Mouse (Mus musculus) liver, embryonic 14.5 days (tissue): ENCODE data around the gene Rfxap. TPM values are rescaled to one million over a fixed set of nuclear protein-coding genes. Genes with fewer than 3 reads are reported as not detected.

ENCODE experiments used
- ATAC-seq: fragments of 200-750 bp; cut with Nextera tagmentation; 2 replicates; pipeline ENCODE4 v1.8.0; 2017; ENCODE audit warnings: moderate number of reproducible peaks, mild to moderate bottlenecking, moderate library complexity; ENCODE audit not compliant: insufficient read depth
- DNase-seq, 3 experiments: peaks; one replicate each; pipeline ENCODE4 v3.0.0-alpha.2; 2012 to 2013; ENCODE audit warnings: low read depth in 3 of 3, low spot score in 3 of 3
- H3K27ac ChIP-seq: fragments of 300-500 bp; sonication (generic); 2 replicates; pipeline ENCODE4 v1.5.1; 2014; ENCODE audit warnings: moderate library complexity, mild to moderate bottlenecking, control low read depth, inconsistent platforms
- H3K27me3 ChIP-seq: fragments of 300-500 bp; sonication (generic); 2 replicates; pipeline ENCODE4 v1.6.1; 2014; ENCODE audit warnings: mild to moderate bottlenecking, low read length, moderate library complexity; ENCODE audit not compliant: control insufficient read depth, insufficient read depth
- H3K36me3 ChIP-seq: fragments of 300-500 bp; sonication (generic); replicated peaks from 2 replicates; pipeline ENCODE4 v1.6.1; 2014; ENCODE audit warnings: low read depth; ENCODE audit not compliant: control insufficient read depth, insufficient read depth
- H3K4me1 ChIP-seq, 2 experiments: fragments of 200-500 bp in 1 of 2; fragments of 300-500 bp in 1 of 2; sonication (generic) in 1 of 2; replicated peaks; 2 replicates each; pipeline ENCODE4 v1.6.1; 2012 to 2014; ENCODE audit warnings: antibody characterized with exemption in 1 of 2, inconsistent platforms in 1 of 2, low read length in 1 of 2; ENCODE audit not compliant: control insufficient read depth in 2 of 2, insufficient read depth in 2 of 2
- H3K4me2 ChIP-seq: fragments of 300-500 bp; sonication (generic); 2 replicates; pipeline ENCODE4 v1.6.1; 2014; ENCODE audit warnings: low read depth, mild to moderate bottlenecking, control low read depth, moderate library complexity
- H3K4me3 ChIP-seq, 2 experiments: fragments of 200-500 bp in 1 of 2; fragments of 300-500 bp in 1 of 2; sonication (generic) in 1 of 2; 2 replicates each; pipeline ENCODE4 v1.5.1; 2012 to 2014; ENCODE audit warnings: low read depth in 2 of 2, low read length in 2 of 2, mild to moderate bottlenecking in 2 of 2, control low read depth in 1 of 2, inconsistent platforms in 1 of 2, moderate library complexity in 1 of 2; ENCODE audit not compliant: insufficient read depth in 1 of 2
- H3K9ac ChIP-seq: fragments of 300-500 bp; sonication (generic); replicated peaks from 2 replicates; pipeline ENCODE4 v1.6.1; 2014; ENCODE audit warnings: mild to moderate bottlenecking, control low read depth, moderate library complexity
- H3K9me3 ChIP-seq: fragments of 300-500 bp; sonication (generic); 2 replicates; pipeline ENCODE4 v1.6.1; 2016; ENCODE audit warnings: low read length, mixed read lengths; ENCODE audit not compliant: control insufficient read depth
- CTCF ChIP-seq: IDR thresholded peaks from 2 replicates; pipeline ENCODE4 v1.5.1; 2016; ENCODE audit warnings: antibody characterized with exemption, low read depth, control low read depth
- EP300 ChIP-seq: IDR thresholded peaks from 2 replicates; pipeline ENCODE4 v1.6.1; 2016; ENCODE audit warnings: antibody characterized with exemption, low read depth
- WGBS: fragments of 180-500 bp; shearing (Covaris S2); extraction: QIAGEN DNeasy Blood & Tissue Kit; methylation state at CpG from one replicate; pipeline ENCODE4 v1.1.7; 2014; ENCODE audit not compliant: insufficient replicate concordance; 5-methylcytosine and 5-hydroxymethylcytosine counted together
- polyA plus RNA-seq, 2 experiments: library from polyadenylated mRNA; depleted of rRNA in 1 of 2; stranded (reverse) in 1 of 2; unstranded in 1 of 2; fragments of >200 nt; fragmentation: Nextera tagmentation in 1 of 2; extraction: Ambion mirVana in 1 of 2; gene quantifications; 2 replicates each; pipeline versions ENCODE4 v1.2.1 to v1.2.3; 2012 to 2014

Gene Rfxap
- polyA plus RNA-seq, 2 experiments: 15.2 to 16.4 TPM

- Histone ChIP-seq H3K4me1 (no peaks in the 10 kb centered on the region; a peak in 1 of 4 replicates), H3K36me3 (no peaks in the 10 kb centered on the region), H3K4me3 (no peak overlapping the region), H3K4me2 (no peak overlapping the region), H3K9ac (no peak overlapping the region), H3K9me3 (no peaks in the 10 kb centered on the region), H3K27ac (no peak overlapping the region), H3K27me3 (no peaks in the 10 kb centered on the region)
- DNase-seq (no peak), ATAC-seq (no peak)
- TF ChIP-seq CTCF (no peak), EP300 (no peak)
- WGBS: 24% methylated on average over 6 of the region's 6 CpGs
Measured at GRCm38 (mm10) chr3:54814622-54815021, 7.0 kb upstream of the Rfxap start.

- DNase-seq (no peak), ATAC-seq (no peak)
- no peaks in the 10 kb centered on the region for H3K9me3 ChIP-seq
- WGBS: 58% methylated on average over 6 of the region's 6 CpGs
- H3K36me3 ChIP-seq: no peaks in the 10 kb centered on the region
- no peak overlapping the region for H3K4me3 ChIP-seq
- H3K4me1 ChIP-seq: peaks cover 0 to 2% of the 10 kb centered on the region in 2 experiments; a peak in 1 of 4 replicates
- no peak overlapping the region for H3K27ac ChIP-seq
- no peak for TF ChIP-seq CTCF
- no peak for TF ChIP-seq EP300
- H3K9ac ChIP-seq: no peak overlapping the region
- no peak overlapping the region for H3K4me2 ChIP-seq
- H3K27me3 ChIP-seq: no peaks in the 10 kb centered on the region
Measured at GRCm38 (mm10) chr3:54813418-54813988, 5.9 kb upstream of the Rfxap start.

GRCm38 (mm10) chr3:54811616-54812015 is 4.0 kb upstream of the Rfxap start:
- no peak overlapping the region for H3K4me2 ChIP-seq
- no peaks in the 10 kb centered on the region for H3K27me3 ChIP-seq
- TF ChIP-seq CTCF (peak; percentile 12; the same call in 1 of the 2 replicates), EP300 (no peak)
- no peak overlapping the region for H3K4me3 ChIP-seq
- no peak overlapping the region for H3K27ac ChIP-seq
- H3K36me3 ChIP-seq: no peaks in the 10 kb centered on the region
- 49% methylated on average over 1 of the region's 1 CpGs for WGBS
- H3K9me3 ChIP-seq: no peaks in the 10 kb centered on the region
- DNase-seq: no peak
- H3K9ac ChIP-seq: no peak overlapping the region
- peaks cover 4 to 6% of the 10 kb centered on the region in 2 experiments for H3K4me1 ChIP-seq
- no peak for ATAC-seq

GRCm38 (mm10) chr3:54809111-54809510 is 1.5 kb upstream of the Rfxap start:
- Histone ChIP-seq H3K27ac (no peak overlapping the region), H3K9me3 (no peaks in the 10 kb centered on the region), H3K4me1 (peaks cover 11 to 12% of the 10 kb centered on the region in 2 experiments), H3K36me3 (peaks cover 2% of the 10 kb centered on the region), H3K4me3 (no peak overlapping the region), H3K4me2 (no peak overlapping the region), H3K9ac (no peak overlapping the region), H3K27me3 (no peaks in the 10 kb centered on the region)
- TF ChIP-seq CTCF: no peak
- no peak for TF ChIP-seq EP300
- 41% methylated on average over 5 of the region's 5 CpGs for WGBS
- DNase-seq (peak in 1 of 3 experiments; percentile 11), ATAC-seq (no peak)

GRCm38 (mm10) chr3:54807061-54807661 is 430 bp downstream of the Rfxap start:
- peak overlapping the region; percentile 82 to 84 for H3K4me3 ChIP-seq
- DNase-seq: no peak
- H3K9me3 ChIP-seq: no peaks in the 10 kb centered on the region
- H3K4me2 ChIP-seq: peak overlapping the region; percentile 77
- peaks cover 11 to 12% of the 10 kb centered on the region in 2 experiments for H3K4me1 ChIP-seq
- H3K27me3 ChIP-seq: no peaks in the 10 kb centered on the region
- ATAC-seq: peak; percentile 72
- peak overlapping the region; percentile 62 for H3K27ac ChIP-seq
- TF ChIP-seq CTCF (no peak), EP300 (no peak)
- peaks cover 7% of the 10 kb centered on the region for H3K36me3 ChIP-seq
- H3K9ac ChIP-seq: peak overlapping the region; percentile 92
- WGBS: under 1% methylated on average over 56 of the region's 56 CpGs
